Mouse (Mus musculus) olfactory bulb, adult 2 months (tissue): ENCODE results near the gene Vwa7. TPM values are rescaled to one million over a fixed set of nuclear protein-coding genes. Genes with fewer than 3 reads are reported as not detected.

ENCODE experiments used
- H3K27ac ChIP-seq: fragments of 200-500 bp; 2 replicates; pipeline ENCODE4 v1.5.1; 2012; ENCODE audit warnings: low read depth, low read length; ENCODE audit not compliant: insufficient read depth
- H3K4me1 ChIP-seq: fragments of 200-500 bp; 2 replicates; pipeline ENCODE4 v1.6.1; 2012; ENCODE audit warnings: low read length; ENCODE audit not compliant: control insufficient read depth, insufficient read depth
- H3K4me3 ChIP-seq: fragments of 200-500 bp; 2 replicates; pipeline ENCODE4 v1.5.1; 2012; ENCODE audit warnings: mild to moderate bottlenecking, low read depth, low read length, moderate library complexity; ENCODE audit not compliant: insufficient read depth
- CTCF ChIP-seq: fragments of 200-500 bp; IDR thresholded peaks from 2 replicates; pipeline ENCODE4 v1.5.1; 2012; ENCODE audit warnings: low read depth, mild to moderate bottlenecking, low read length, moderate library complexity; ENCODE audit not compliant: insufficient read depth
- POLR2A ChIP-seq: fragments of 200-500 bp; IDR thresholded peaks from 2 replicates; pipeline ENCODE4 v1.6.1; 2012; ENCODE audit warnings: mild to moderate bottlenecking, low read depth, low read length, moderate library complexity; ENCODE audit not compliant: insufficient read depth
- WGBS: fragments of 180-500 bp; shearing (Covaris S2); methylation state at CpG from one replicate; pipeline ENCODE4 v1.1.7; 2018; 5-methylcytosine and 5-hydroxymethylcytosine counted together
- polyA plus RNA-seq: library from polyadenylated mRNA; stranded (reverse); fragments of >200 nt; gene quantifications from 2 replicates; pipeline ENCODE4 v1.2.4, GENCODE M21; 2012; ENCODE audit warnings: low replicate concordance; ENCODE audit not compliant: missing spikeins, insufficient read depth, insufficient read length

Vwa7 gene
- polyA plus RNA-seq, 1 experiment: not detected

DNA sequence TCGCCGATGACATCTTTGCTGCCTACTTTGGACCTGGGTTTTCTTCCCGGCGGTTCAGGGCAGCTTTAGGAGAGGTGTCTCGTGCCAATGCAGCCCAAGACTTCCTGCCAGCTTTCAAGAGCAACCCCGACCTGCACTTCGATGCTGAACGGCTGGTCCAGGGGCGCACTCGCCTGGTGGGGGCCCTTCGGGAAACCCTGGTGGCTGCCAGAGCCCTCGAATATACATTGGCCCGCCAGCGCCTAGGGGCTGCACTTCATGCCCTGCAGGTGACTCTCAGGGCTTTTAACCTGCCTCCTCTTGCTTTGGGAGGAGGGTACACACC lies 1.3 kb downstream of the Vwa7 start:
- WGBS: 75% methylated on average over 14 of the region's 14 CpGs
- H3K4me1 ChIP-seq: peaks cover 14% of the 10 kb centered on the region
- no peak overlapping the region for H3K4me3 ChIP-seq
- no peak overlapping the region for H3K27ac ChIP-seq
- no peak for TF ChIP-seq POLR2A
- TF ChIP-seq CTCF: no peak

DNA sequence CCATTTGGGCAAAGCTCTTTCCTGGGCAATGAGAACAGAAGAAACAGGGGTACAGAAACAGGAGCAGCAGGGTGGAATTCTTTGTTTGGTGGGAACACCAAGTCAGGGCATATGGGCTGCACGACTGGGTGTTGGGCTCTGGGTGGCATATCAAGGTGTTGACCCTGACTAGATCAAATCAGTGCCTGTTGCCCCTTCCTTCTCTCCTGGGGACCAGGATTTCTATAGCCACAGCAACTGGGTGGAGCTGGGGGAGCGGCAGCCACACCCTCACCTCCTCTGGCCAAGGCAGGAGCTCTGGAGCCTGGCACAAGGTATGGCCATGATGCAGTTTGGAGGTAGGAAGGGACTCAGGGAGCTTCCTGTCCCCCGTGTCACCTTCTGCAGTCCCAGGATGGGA lies 1.8 kb downstream of the Vwa7 start:
- H3K27ac ChIP-seq: no peak overlapping the region
- 85% methylated on average over 3 of the region's 3 CpGs for WGBS
- no peak for TF ChIP-seq CTCF
- TF ChIP-seq POLR2A: no peak
- peaks cover 14% of the 10 kb centered on the region for H3K4me1 ChIP-seq
- H3K4me3 ChIP-seq: no peak overlapping the region

DNA sequence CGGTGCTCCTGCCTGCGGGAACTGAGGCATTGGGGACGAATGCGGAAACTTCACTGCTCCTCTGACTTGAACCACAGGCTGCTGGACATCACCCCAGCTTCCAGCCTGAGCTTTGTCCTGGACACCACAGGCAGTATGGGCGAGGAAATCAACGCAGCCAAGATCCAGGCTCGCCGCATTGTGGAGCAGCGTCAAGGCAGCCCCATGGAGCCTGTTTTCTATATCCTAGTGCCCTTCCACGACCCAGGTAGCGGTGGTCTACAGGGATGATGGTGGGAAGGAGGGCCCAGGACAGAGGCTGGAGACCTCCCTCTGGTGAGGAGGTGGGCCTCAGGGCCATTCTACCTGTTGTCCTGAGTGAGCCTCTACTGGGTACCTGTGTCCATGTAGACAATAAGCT lies 3.5 kb downstream of the Vwa7 start:
- TF ChIP-seq CTCF (no peak), POLR2A (no peak)
- WGBS: 84% methylated on average over 11 of the region's 11 CpGs
- Histone ChIP-seq H3K4me1 (peaks cover 14% of the 10 kb centered on the region), H3K27ac (no peak overlapping the region), H3K4me3 (no peak overlapping the region)

DNA sequence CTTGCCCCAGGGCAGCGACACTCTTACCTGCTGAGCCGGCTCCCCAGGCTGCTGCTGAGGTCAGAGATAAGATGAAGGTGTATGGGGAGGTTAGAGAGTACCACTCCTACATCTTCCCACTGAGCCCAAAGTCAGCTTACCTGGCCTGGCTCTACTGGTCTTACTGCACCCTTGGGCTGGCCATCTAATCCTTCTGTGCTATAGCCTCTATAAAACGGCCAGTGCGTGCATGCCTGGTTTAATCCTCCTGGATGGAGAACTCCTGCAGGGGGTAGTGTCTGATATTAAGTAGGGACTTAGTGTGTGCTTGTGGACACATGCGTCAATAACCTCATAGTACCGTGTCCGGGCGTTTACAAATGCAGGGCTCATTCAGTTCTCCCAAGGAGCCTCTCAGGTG lies 4.2 kb downstream of the Vwa7 start:
- no peak for TF ChIP-seq CTCF
- no peak for TF ChIP-seq POLR2A
- 90% methylated on average over 8 of the region's 8 CpGs for WGBS
- Histone ChIP-seq H3K4me3 (no peak overlapping the region), H3K27ac (no peak overlapping the region), H3K4me1 (peaks cover 16% of the 10 kb centered on the region)

DNA sequence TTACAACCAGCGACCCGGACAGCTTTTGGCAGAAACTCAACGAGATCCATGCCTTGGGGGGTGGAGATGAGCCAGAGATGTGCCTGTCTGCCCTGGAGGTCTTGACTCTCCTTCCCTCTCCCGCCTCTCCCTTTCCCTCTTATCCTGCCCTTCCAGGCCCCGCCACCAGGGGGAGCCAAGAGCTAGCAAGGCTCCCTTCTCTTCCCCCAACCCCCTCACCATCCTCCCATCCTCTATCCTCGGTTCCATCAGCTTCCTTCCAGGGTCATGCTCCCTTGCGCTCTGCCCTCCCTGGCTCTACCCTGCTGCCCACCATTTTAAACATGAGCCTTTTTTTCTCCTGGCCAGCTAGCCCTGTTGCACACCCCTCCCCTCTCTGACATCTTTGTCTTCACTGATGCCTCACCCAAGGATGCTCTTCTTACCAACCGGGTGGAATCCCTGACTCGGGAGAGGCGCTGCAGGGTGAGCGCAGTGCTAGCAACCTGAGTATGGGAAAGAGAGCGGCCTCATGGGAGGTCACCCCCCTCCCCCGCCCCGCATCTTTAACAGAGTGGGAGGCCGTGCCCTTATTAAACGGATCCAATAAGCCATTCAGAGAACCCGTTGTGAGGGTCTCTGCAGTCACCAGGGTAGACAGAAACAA lies 4.9 kb downstream of the Vwa7 start:
- peaks cover 16% of the 10 kb centered on the region for H3K4me1 ChIP-seq
- peak; percentile 95 for TF ChIP-seq CTCF
- no peak for TF ChIP-seq POLR2A
- peak overlapping the region; percentile 61 for H3K27ac ChIP-seq
- peak overlapping the region; percentile 31 for H3K4me3 ChIP-seq
- 8% methylated on average over 17 of the region's 17 CpGs for WGBS

DNA sequence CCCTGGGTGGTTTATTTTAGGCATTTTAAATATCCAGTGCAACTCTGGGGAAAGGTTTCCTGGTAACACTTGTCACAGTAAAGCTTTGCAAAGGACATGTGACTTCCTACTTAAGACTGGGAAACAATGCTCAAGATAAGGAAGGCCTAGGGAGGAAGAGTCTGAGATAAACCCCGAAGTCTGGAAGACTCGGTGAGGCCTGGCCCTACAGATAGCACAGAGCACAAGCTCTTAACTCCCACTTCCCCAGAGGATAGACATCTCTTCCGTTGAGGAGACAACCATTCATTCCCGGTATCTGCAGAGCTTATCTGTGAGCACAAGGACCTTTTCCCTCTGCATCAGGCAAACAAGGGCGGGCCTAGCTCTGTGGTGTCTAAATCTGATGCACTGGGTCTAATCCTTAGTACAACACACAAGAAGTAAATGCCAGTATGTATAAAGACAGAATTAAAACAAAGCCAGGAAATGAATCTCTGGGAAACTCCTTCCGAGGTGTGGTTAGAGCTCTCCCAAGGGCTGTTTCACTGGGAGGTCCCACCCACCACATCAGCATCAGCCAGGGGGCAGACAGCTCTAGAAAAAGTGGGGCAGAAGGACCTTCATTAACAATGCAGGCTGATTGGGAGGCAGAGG lies 5.6 kb downstream of the Vwa7 start:
- H3K4me3 ChIP-seq: no peak overlapping the region
- peaks cover 13% of the 10 kb centered on the region for H3K4me1 ChIP-seq
- WGBS: 39% methylated on average over 6 of the region's 6 CpGs
- H3K27ac ChIP-seq: peak overlapping the region; percentile 61; the same call in 1 of the 2 replicates
- no peak for TF ChIP-seq CTCF
- no peak for TF ChIP-seq POLR2A

DNA sequence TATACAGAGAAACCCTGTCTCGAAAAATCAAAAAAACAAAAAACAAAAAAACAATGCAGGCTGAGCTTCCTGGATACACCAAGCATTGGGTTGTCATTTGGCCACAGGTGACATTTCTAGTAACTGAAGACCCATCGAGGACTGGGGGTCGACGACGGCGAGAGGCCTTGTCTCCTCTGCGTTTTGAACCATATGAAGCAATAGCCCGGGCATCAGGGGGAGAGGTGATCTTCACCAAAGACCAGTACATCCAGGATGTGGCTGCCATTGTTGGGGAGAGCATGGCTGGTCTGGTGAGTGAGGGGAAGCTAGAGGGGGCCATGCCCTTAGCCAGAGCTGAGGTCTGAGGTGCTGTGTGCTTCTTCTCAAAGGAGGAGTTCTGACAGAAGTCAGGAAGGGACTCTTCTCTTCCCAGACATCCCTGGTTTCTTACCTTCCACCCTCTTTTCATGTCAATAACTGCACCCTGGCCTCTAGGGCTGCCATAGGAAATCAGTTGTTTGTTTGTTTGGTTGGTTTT lies 6.2 kb downstream of the Vwa7 start:
- no peak overlapping the region for H3K4me3 ChIP-seq
- no peak for TF ChIP-seq POLR2A
- TF ChIP-seq CTCF: no peak
- H3K27ac ChIP-seq: no peak overlapping the region
- peaks cover 13% of the 10 kb centered on the region for H3K4me1 ChIP-seq
- 97% methylated on average over 8 of the region's 8 CpGs for WGBS

DNA sequence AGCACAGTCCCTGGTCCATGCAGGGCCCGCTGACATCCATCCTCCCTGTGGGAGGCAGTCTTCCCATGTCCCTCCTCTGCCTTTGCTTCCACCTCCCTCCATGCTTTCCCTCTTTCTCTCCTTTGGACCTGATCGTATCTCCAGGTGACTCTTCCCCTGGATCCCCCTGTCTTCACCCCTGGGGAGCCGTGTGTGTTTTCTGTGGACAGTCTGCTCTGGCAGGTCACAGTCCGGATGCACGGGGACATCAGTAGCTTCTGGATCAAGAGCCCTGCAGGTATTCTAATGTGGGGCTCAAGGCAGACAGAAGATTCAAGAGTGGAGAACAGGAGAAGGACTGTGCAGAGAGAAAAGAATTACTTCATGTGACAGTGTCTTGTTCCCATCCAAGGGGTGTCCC lies 6.8 kb downstream of the Vwa7 start:
- 92% methylated on average over 5 of the region's 5 CpGs for WGBS
- TF ChIP-seq POLR2A (no peak), CTCF (no peak)

DNA sequence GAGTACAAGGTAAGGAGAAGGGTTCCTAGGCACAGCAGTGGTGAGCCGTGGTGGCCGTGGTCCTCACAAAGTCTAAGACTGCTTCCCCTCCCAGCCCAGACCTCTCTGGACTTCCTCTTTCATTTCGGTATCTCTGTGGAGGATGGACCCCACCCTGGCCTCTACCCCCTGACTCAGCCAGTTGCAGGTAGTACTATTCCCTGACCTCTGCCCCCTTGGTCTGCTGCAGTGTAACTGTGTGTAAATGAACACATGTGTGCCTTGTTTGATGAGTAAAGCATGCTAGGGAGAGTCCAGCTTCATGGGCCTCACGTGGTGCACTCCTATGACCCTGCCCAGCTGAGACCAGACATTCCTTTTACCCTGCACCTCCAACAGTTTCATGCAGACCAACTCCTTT lies 7.4 kb downstream of the Vwa7 start:
- 88% methylated on average over 4 of the region's 4 CpGs for WGBS
- no peak for TF ChIP-seq POLR2A
- no peak for TF ChIP-seq CTCF
- no peak overlapping the region for H3K4me3 ChIP-seq
- H3K4me1 ChIP-seq: peaks cover 13% of the 10 kb centered on the region
- H3K27ac ChIP-seq: no peak overlapping the region

More for the DNA sequence above, 6.8 kb downstream of the Vwa7 start:
- no peak overlapping the region for H3K4me3 ChIP-seq
- peaks cover 13% of the 10 kb centered on the region for H3K4me1 ChIP-seq
- H3K27ac ChIP-seq: no peak overlapping the region

DNA sequence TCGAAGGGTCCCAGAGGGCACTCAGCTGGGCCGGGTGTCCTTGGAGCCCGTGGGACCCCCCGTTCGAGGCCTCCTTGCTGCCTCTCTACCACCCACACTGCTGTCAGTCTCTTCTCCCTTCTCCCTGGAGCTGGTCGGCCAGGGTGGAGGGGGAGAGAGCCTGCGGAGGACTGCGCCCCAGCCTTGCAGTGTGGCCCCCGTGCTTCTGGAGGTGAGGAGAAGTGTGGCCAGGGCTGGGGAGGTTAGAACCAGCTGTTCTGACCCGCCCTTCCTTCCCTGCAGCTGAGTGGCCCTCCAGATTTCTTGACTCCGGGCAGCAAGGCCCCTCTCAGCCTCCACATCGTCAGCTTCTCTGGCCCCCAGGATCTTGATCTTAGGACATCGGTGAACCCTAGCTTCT lies 7.9 kb downstream of the Vwa7 start:
- Histone ChIP-seq H3K4me1 (peaks cover 13% of the 10 kb centered on the region), H3K27ac (no peak overlapping the region), H3K4me3 (no peak overlapping the region)
- no peak for TF ChIP-seq POLR2A
- no peak for TF ChIP-seq CTCF
- 75% methylated on average over 13 of the region's 13 CpGs for WGBS
